Mouse (Mus musculus) thymus, adult 2 months (tissue): ENCODE measurements around the gene Ppm1m. TPM values are rescaled to one million over a fixed set of nuclear protein-coding genes. Genes with fewer than 3 reads are reported as not detected.

Source experiments
- DNase-seq: peaks from one replicate; pipeline ENCODE4 v3.0.0; 2021
- H3K27ac ChIP-seq: fragments of 200-500 bp; 2 replicates; pipeline ENCODE4 v1.5.1; 2012; ENCODE audit warnings: low read length, control low read depth; ENCODE audit not compliant: control insufficient read depth, insufficient read depth
- H3K27me3 ChIP-seq: fragments of 200-500 bp; 2 replicates; pipeline ENCODE4 v1.6.1; 2012; ENCODE audit warnings: mild to moderate bottlenecking, low read length, moderate library complexity, mixed read lengths; ENCODE audit not compliant: control insufficient read depth, insufficient read depth
- H3K36me3 ChIP-seq: fragments of 200-500 bp; 2 replicates; pipeline ENCODE4 v1.6.1; 2012; ENCODE audit warnings: mild to moderate bottlenecking, low read length, moderate library complexity; ENCODE audit not compliant: control insufficient read depth, insufficient read depth
- H3K4me1 ChIP-seq: fragments of 200-500 bp; replicated peaks from 2 replicates; pipeline ENCODE4 v1.6.1; 2012; ENCODE audit warnings: low read length; ENCODE audit not compliant: control insufficient read depth, insufficient read depth
- H3K4me3 ChIP-seq: fragments of 200-500 bp; 2 replicates; pipeline ENCODE4 v1.5.1; 2012; ENCODE audit warnings: mild to moderate bottlenecking, low read length, control low read depth, moderate library complexity; ENCODE audit not compliant: control insufficient read depth, insufficient read depth
- CTCF ChIP-seq: fragments of 200-500 bp; IDR thresholded peaks from 2 replicates; pipeline ENCODE4 v1.5.1; 2012; ENCODE audit warnings: mild to moderate bottlenecking, control low read depth, low read length, moderate library complexity, borderline replicate concordance; ENCODE audit not compliant: control insufficient read depth, poor library complexity, insufficient read depth; ENCODE audit errors: extremely low read depth
- POLR2A ChIP-seq: fragments of 200-500 bp; IDR thresholded peaks from 2 replicates; pipeline ENCODE4 v1.6.1; 2012; ENCODE audit warnings: mild to moderate bottlenecking, low read length, control low read depth, moderate library complexity; ENCODE audit not compliant: control insufficient read depth, poor library complexity, insufficient read depth; ENCODE audit errors: extremely low read depth
- WGBS: fragments of 180-500 bp; shearing (Covaris S2); methylation state at CpG from one replicate; pipeline ENCODE4 v1.1.7; 2018; 5-methylcytosine and 5-hydroxymethylcytosine counted together
- polyA plus RNA-seq: library from polyadenylated mRNA; depleted of rRNA; stranded (reverse); fragments of >200 nt; gene quantifications from 2 replicates; pipeline ENCODE4 v1.2.3, GENCODE M21; 2012; rRNA removed

Ppm1m gene
- polyA plus RNA-seq, 1 experiment, result 58.6 TPM

GRCm38 (mm10) chr9:106154106-106154505 lies 45.4 kb downstream of the Ppm1m start:
- DNase-seq, result no peak
- Histone ChIP-seq H3K27ac (no peak overlapping the region), H3K27me3 (peaks cover 4% of the 10 kb centered on the region; the same call in 1 of the 2 replicates), H3K36me3 (no peaks in the 10 kb centered on the region), H3K4me1 (no peaks in the 10 kb centered on the region), H3K4me3 (no peak overlapping the region)
- WGBS, result 75% methylated on average over 9 of the region's 9 CpGs
- TF ChIP-seq POLR2A, result no peak
- no peak for TF ChIP-seq CTCF

GRCm38 (mm10) chr9:106149399-106149754 lies 50.2 kb downstream of the Ppm1m start:
- Histone ChIP-seq H3K27me3 (peaks cover 8% of the 10 kb centered on the region; the same call in 1 of the 2 replicates), H3K36me3 (no peaks in the 10 kb centered on the region), H3K27ac (no peak overlapping the region), H3K4me3 (no peak overlapping the region), H3K4me1 (no peaks in the 10 kb centered on the region)
- DNase-seq, result no peak
- WGBS, result 60% methylated on average over 10 of the region's 10 CpGs
- TF ChIP-seq CTCF (no peak), POLR2A (no peak)

DNA sequence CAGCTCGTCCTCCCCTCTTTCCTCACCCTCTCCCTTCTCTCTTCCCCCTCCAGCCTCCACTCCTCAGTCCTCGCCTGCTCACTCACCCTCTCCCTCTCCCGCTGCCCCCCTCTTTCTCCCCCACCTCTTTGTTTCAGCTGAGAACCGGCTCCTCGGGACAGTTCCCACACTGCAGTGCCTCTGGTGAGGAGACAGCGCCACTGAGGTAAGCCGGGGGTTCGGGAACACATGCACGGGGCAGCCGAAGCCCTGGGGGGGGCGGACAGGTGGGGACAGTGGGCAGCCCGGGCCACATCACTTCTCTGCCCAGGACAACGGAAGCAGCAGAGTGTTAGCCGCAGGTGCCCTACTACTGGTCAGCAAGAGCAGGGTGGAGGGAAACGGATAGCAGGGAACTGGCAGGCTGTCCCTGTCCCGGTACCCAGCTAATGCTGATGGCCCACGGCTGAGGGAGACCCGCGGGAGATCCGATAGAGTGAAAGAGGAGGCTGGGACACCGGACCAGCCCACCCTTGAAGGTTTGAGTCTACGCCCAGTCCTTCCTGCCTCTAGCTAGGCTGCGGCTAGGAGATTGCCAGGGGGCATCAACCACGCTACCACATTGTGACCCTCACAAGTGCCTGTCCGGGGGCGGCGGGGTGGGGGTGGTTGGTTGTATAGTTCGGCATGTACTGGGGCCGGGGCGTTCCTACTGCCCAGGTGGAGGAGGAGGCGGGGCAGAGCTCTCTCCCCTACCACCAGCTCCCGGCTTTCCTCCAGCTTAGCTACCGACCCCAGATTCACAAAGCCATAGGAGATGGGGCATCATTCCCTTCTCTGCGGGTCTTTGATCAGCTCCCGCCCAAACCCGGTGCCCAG lies 50.8 kb downstream of the Ppm1m start:
- no peak for DNase-seq
- H3K4me1 ChIP-seq, result no peaks in the 10 kb centered on the region
- WGBS, result 2% methylated on average over 36 of the region's 36 CpGs
- peaks cover 8% of the 10 kb centered on the region; the same call in 1 of the 2 replicates for H3K27me3 ChIP-seq
- no peak for TF ChIP-seq CTCF
- no peak for TF ChIP-seq POLR2A
- no peak overlapping the region for H3K4me3 ChIP-seq
- H3K27ac ChIP-seq, result no peak overlapping the region
- no peaks in the 10 kb centered on the region for H3K36me3 ChIP-seq

DNA sequence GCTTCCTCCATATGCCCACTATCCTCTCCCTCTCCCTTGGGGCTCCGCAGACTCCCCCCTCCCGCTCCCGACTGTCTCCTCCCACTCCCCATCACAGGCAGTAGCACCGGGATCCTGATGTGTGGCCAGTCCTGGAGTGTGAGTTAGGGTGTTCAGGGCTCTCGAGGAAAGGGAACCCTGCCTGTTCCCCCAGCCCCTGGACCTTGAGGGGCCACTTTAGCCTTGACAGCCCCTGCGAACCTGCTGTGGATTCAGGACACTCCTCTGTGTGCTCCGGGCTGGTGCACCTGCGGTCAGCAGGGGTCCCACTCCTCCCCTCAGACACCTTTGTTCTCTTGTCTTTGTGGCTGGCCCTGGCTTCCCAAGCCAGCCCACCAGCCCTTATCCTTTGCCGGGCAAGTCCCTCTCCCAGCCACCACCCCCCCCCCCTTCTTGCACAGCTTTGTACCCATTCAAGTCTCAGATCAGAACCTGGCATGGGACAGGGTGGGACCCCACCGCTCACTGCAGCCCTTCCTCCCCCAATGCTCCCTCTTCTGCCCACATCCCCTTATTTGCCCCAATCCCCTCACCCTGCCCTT lies 51.6 kb downstream of the Ppm1m start:
- H3K36me3 ChIP-seq, result no peaks in the 10 kb centered on the region
- H3K4me1 ChIP-seq, result no peaks in the 10 kb centered on the region
- H3K4me3 ChIP-seq, result no peak overlapping the region
- peaks cover 8% of the 10 kb centered on the region; the same call in 1 of the 2 replicates for H3K27me3 ChIP-seq
- H3K27ac ChIP-seq, result no peak overlapping the region
- WGBS, result 7% methylated on average over 10 of the region's 10 CpGs
- TF ChIP-seq CTCF (no peak), POLR2A (no peak)
- DNase-seq, result no peak

- 16% methylated on average over 5 of the region's 5 CpGs for WGBS
- no peak overlapping the region for H3K27ac ChIP-seq
These were observed 52.3 kb downstream of the Ppm1m start for GRCm38 (mm10) chr9:106147281-106147680.

GRCm38 (mm10) chr9:106145582-106145981 lies 54.0 kb downstream of the Ppm1m start:
- no peak for DNase-seq
- Histone ChIP-seq H3K36me3 (no peaks in the 10 kb centered on the region), H3K27me3 (peaks cover 8% of the 10 kb centered on the region; the same call in 1 of the 2 replicates), H3K27ac (no peak overlapping the region), H3K4me1 (no peaks in the 10 kb centered on the region), H3K4me3 (no peak overlapping the region)
- TF ChIP-seq CTCF, result no peak
- TF ChIP-seq POLR2A, result no peak
- 63% methylated on average over 2 of the region's 2 CpGs for WGBS

More at GRCm38 (mm10) chr9:106147281-106147680, 52.3 kb downstream of the Ppm1m start:
- Histone ChIP-seq H3K27me3 (peaks cover 8% of the 10 kb centered on the region; the same call in 1 of the 2 replicates), H3K4me3 (no peak overlapping the region), H3K36me3 (no peaks in the 10 kb centered on the region), H3K4me1 (no peaks in the 10 kb centered on the region)
- TF ChIP-seq POLR2A (no peak), CTCF (no peak)
- no peak for DNase-seq

Other genes starting within 250 kb of the Ppm1m start
- 0.79 and 0.84 TPM in 2 replicates for gene Col6a5, start 239.1 kb downstream of the Ppm1m start, polyA plus RNA-seq
- 2.4 and 3.2 TPM in 2 replicates for gene Col6a4, start 103.0 kb downstream of the Ppm1m start, polyA plus RNA-seq
- gene Glyctk, start 41.6 kb downstream of the Ppm1m start, polyA plus RNA-seq, result 13.1 and 17.9 TPM in 2 replicates
- gene Wdr82, start 28.8 kb downstream of the Ppm1m start, polyA plus RNA-seq, result 95.8 and 111 TPM in 2 replicates
- 145 and 176 TPM in 2 replicates for gene Twf2, start 3.4 kb upstream of the Ppm1m start, polyA plus RNA-seq
- 17.1 and 17.4 TPM in 2 replicates for gene Tlr9, start 22.9 kb upstream of the Ppm1m start, polyA plus RNA-seq
- 87.5 and 94.8 TPM in 2 replicates for gene Alas1, start 48.9 kb upstream of the Ppm1m start, polyA plus RNA-seq
- 30.2 and 42.2 TPM in 2 replicates for gene Poc1a, start 81.3 kb upstream of the Ppm1m start, polyA plus RNA-seq
- 75.3 and 86.0 TPM in 2 replicates for gene Dusp7, start 168.9 kb upstream of the Ppm1m start, polyA plus RNA-seq
- 524 and 548 TPM in 2 replicates for gene Rpl29, start 229.7 kb upstream of the Ppm1m start, polyA plus RNA-seq
- gene Acy1, start 238.6 kb upstream of the Ppm1m start, polyA plus RNA-seq, result 11.0 and 12.5 TPM in 2 replicates
- 21.6 and 29.3 TPM in 2 replicates for gene Abhd14b, start 247.7 kb upstream of the Ppm1m start, polyA plus RNA-seq
- gene Abhd14a, start 247.9 kb upstream of the Ppm1m start, polyA plus RNA-seq, result 18.1 and 19.8 TPM in 2 replicates